Mouse (Mus musculus) megakaryocyte-erythroid progenitor cell, adult 5 weeks (primary cell): ENCODE data around the gene Ccdc158. TPM values are rescaled to one million over a fixed set of nuclear protein-coding genes. Genes with fewer than 3 reads are reported as not detected.

Source experiments
- polyA plus RNA-seq: library from polyadenylated mRNA; stranded (reverse); fragments of >175 nt; gene quantifications from 2 replicates; pipeline ENCODE4 v1.2.3, GENCODE M21; 2012

Gene Ccdc158
- 0.85 and 0.92 TPM in 2 replicates for polyA plus RNA-seq

GRCm38 (mm10) chr5:92674859-92675573 is at the start of gene Ccdc158:
Gene Ccdc158 (minus strand): TSS chr5:92675271.

GRCm38 (mm10) chr5:92683351-92683807 is 8.3 kb upstream of the Ccdc158 start, which contains the start of gene Shroom3:
Gene Shroom3 (plus strand): TSS chr5:92683435.

DNA sequence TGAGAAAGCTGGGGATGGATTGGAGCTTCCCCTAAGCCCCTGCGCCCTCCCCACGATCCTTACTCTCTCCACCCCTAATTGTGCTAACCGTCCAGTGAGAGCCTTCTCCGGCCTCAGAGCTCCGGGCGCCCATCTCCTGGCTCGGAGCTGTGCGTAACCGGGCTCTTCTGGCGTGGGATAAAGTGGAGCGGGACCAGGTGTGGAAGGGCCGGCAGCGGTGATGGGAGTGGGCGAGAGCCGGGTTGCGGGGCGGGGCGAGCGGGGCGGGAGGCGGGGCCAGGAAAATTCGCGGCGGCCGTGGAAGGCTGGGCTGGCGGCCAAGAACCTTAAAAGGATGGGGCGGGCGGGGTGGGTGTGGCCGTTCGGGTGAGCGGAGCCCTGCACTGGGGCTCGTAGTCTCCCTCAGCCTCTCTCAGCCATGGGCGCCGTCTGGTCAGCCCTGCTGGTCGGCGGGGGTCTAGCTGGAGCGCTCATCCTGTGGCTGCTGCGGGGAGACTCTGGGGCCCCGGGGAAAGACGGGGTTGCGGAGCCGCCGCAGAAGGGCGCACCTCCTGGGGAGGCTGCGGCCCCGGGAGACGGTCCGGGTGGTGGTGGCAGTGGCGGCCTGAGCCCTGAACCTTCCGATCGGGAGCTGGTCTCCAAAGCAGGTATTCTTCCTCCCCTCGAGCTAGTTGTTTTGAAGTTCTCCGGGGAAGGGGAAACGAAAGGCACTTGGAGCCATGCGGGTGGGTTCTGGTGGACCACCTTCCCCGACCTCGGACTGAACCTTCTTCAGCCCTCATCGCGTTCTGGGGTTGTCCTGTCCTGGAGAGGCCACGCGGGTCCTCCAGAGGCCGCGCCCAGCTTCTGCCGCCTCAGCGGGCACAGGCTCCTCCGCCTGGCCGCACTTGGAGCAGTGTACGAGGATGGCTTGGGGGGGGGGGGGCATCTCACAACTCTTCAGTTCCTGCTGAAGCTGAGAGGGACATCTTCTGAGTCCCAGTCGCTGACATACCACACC is 72.1 kb downstream of the Ccdc158 start, which contains the start of gene Stbd1:
Gene Stbd1 (plus strand): TSS at position 351 of the 1,000 bp plus-strand sequence.

Other genes starting within 250 kb of the Ccdc158 start
- gene Nup54, start 240.1 kb downstream of the Ccdc158 start, polyA plus RNA-seq, result 13.2 and 13.7 TPM in 2 replicates
- 7.1 and 7.2 TPM in 2 replicates for gene Scarb2, start 168.4 kb downstream of the Ccdc158 start, polyA plus RNA-seq
- not detected in 2 replicates for gene Fam47e, start 120.2 kb downstream of the Ccdc158 start, polyA plus RNA-seq
- 0.22 and 0.43 TPM in 2 replicates for gene Stbd1, start 72.2 kb downstream of the Ccdc158 start, polyA plus RNA-seq
- gene Shroom3, start 8.2 kb upstream of the Ccdc158 start, polyA plus RNA-seq, result 0.10 and 0.26 TPM in 2 replicates